Mouse (Mus musculus) limb, embryonic 10.5 days (tissue): Measurements from ENCODE around the gene Mtmr11. TPM values are rescaled to one million over a fixed set of nuclear protein-coding genes. Genes with fewer than 3 reads are reported as not detected.
"Not testable (repeated sequence)": the region's sequence is repeated elsewhere in the genome, so short reads cannot be mapped to it uniquely, and the experiment has no call there.

Source experiments
- DNase-seq: peaks from one replicate; pipeline ENCODE4 v3.0.0-alpha.2; 2017; ENCODE audit warnings: low spot score
- H3K27ac ChIP-seq: fragments of 300-500 bp; sonication (generic); 2 replicates; pipeline ENCODE4 v1.5.1; 2016; ENCODE audit warnings: mild to moderate bottlenecking
- H3K27me3 ChIP-seq: fragments of 300-500 bp; sonication (generic); 2 replicates; pipeline ENCODE4 v1.6.1; 2016; ENCODE audit warnings: low read depth, mild to moderate bottlenecking; ENCODE audit not compliant: poor library complexity, severe bottlenecking
- H3K36me3 ChIP-seq: fragments of 300-500 bp; sonication (generic); 2 replicates; pipeline ENCODE4 v1.6.1; 2016; ENCODE audit warnings: mild to moderate bottlenecking, moderate library complexity
- H3K4me1 ChIP-seq: fragments of 300-500 bp; sonication (generic); 2 replicates; pipeline ENCODE4 v1.6.1; 2016
- H3K4me3 ChIP-seq: fragments of 300-500 bp; sonication (generic); 2 replicates; pipeline ENCODE4 v1.5.1; 2016; ENCODE audit warnings: mild to moderate bottlenecking, moderate library complexity
- H3K9me3 ChIP-seq: fragments of 300-500 bp; sonication (generic); replicated peaks from 2 replicates; pipeline ENCODE4 v1.6.1; 2016; ENCODE audit warnings: mild to moderate bottlenecking
- WGBS: fragments of 180-500 bp; shearing (Covaris S2); methylation state at CpG from one replicate; pipeline ENCODE4 v1.1.7; 2016; 5-methylcytosine and 5-hydroxymethylcytosine counted together
- polyA plus RNA-seq: library from polyadenylated mRNA; unstranded; fragments of >200 nt; fragmentation: Nextera tagmentation; extraction: Ambion mirVana; gene quantifications from 2 replicates; pipeline ENCODE4 v1.2.1, GENCODE M21; 2016

Gene Mtmr11
- polyA plus RNA-seq, 1 experiment from 2014 or later, result 18.2 TPM

DNA sequence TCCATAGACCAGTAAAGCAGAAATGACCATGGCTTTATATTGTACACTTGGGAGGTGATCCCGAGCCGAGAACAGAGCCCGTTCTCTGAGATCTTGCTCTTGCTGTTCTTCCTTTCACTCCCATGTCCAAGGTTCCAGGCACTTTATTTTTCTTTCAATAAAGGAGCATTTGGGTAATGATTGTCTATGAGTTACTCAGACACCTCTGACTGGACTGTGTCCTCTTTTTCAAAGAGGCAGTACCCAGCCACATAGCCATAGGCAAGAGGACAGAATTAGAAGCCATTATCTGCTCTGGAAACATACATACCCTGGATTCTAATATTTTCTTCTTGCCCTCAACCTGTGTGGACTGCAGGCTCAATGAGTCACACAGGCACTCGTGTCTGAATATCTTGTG lies 2.0 kb upstream of the Mtmr11 start:
- no peaks in the 10 kb centered on the region for H3K9me3 ChIP-seq
- H3K27ac ChIP-seq, result peak overlapping the region; percentile 86
- H3K4me1 ChIP-seq, result peaks cover 44% of the 10 kb centered on the region
- no peak for DNase-seq
- no peaks in the 10 kb centered on the region for H3K27me3 ChIP-seq
- 82% methylated on average over 4 of the region's 4 CpGs for WGBS
- no peak overlapping the region for H3K4me3 ChIP-seq
- H3K36me3 ChIP-seq, result peaks cover 18% of the 10 kb centered on the region

DNA sequence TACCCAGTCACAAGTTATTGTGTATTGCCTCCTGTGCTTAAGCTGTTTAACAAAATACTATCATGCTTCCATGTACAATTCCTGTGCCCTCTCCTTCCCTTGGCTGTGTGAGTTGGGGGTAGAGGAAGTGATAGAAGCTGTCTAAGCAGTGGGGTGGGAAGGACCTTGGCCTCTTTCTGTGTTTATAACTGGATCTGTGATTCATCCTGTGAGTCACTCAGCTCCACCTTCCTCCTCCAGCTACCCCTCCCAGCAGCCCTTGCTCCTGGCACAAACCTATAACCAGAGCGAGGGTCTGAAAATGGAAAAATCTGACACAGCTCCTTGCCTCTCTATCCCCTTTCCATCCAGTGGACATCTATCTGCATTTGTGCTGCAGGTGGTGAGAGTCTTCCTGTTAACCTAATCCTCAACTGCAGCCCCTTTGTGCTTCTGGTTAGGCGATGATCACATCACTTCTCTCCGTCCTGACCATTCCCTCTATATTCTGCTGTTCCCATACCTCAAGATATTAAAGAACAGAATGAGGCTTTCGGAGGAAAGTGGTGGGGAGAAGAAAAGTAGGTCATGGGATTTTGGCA lies 1.5 kb upstream of the Mtmr11 start:
- no peak for DNase-seq
- Histone ChIP-seq H3K36me3 (peaks cover 14% of the 10 kb centered on the region), H3K4me3 (peak overlapping the region; percentile 62), H3K9me3 (no peaks in the 10 kb centered on the region), H3K27ac (peak overlapping the region; percentile 86), H3K4me1 (peaks cover 44% of the 10 kb centered on the region), H3K27me3 (no peaks in the 10 kb centered on the region)
- WGBS, result 61% methylated on average over 4 of the region's 4 CpGs

DNA sequence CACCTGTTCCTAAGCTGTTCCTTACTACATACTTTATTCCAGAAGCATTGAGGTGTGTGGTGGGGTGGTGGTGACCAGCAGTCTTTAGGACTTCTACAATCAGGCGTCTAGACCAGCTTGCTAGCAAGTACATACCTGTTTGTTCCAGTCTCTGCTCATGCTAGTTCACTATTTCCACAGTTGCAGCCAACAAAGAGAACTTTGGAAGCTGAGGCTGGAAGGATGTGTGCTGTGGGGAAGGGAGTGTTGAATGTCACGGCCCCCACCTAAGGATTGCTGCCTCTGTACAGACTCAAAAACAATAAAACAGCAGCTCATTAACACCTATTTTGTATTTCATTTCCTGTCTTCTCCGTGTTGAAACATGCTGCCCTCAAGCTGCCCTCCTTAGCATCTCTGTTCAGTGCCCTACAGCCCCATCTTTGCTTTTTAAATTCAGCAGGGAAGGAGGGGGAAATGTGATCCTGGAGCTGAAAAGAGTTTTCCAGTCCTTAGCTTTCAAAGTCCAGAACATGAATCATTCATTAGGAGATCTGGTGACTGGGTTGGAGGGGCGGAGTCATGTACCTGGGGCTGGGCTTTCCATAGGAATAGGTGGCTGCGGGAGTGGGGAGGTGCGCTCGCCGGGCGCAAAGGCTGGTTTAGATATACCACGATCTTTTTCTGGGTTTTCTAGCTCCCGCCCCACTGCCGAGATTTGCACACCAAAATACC lies 844 bp upstream of the Mtmr11 start:
- Histone ChIP-seq H3K36me3 (peaks cover 7% of the 10 kb centered on the region), H3K4me1 (peaks cover 44% of the 10 kb centered on the region), H3K9me3 (no peaks in the 10 kb centered on the region), H3K27me3 (no peaks in the 10 kb centered on the region), H3K4me3 (peak overlapping the region; percentile 62), H3K27ac (peak overlapping the region; percentile 86)
- peak; percentile 66 for DNase-seq
- 2% methylated on average over 12 of the region's 12 CpGs for WGBS

DNA sequence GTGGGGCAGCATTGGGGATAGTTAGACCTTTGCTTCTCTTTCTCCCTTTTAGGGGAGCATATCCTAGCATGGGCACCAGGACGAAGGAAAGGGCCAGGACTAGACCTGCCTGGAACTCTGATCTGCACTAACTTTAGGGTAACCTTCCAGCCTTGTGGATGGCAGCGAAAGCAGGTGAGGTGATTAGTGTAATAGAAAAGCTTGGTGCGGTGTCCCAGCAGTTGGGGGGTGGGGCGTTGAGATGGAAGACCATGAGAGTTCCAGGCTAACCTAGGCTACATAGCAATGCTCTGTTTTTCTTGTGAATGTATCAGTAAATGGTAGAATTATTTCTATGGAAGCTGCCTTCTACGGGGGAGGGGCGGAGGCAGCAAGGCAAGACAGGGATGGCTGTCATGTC lies 1.2 kb downstream of the Mtmr11 start:
- Histone ChIP-seq H3K27ac (no peak overlapping the region), H3K4me1 (peaks cover 44% of the 10 kb centered on the region), H3K4me3 (peak overlapping the region; percentile 62; the same call in 1 of the 2 replicates), H3K9me3 (no peaks in the 10 kb centered on the region), H3K36me3 (peaks cover 6% of the 10 kb centered on the region), H3K27me3 (no peaks in the 10 kb centered on the region)
- no peak for DNase-seq
- WGBS, result 88% methylated on average over 6 of the region's 6 CpGs

DNA sequence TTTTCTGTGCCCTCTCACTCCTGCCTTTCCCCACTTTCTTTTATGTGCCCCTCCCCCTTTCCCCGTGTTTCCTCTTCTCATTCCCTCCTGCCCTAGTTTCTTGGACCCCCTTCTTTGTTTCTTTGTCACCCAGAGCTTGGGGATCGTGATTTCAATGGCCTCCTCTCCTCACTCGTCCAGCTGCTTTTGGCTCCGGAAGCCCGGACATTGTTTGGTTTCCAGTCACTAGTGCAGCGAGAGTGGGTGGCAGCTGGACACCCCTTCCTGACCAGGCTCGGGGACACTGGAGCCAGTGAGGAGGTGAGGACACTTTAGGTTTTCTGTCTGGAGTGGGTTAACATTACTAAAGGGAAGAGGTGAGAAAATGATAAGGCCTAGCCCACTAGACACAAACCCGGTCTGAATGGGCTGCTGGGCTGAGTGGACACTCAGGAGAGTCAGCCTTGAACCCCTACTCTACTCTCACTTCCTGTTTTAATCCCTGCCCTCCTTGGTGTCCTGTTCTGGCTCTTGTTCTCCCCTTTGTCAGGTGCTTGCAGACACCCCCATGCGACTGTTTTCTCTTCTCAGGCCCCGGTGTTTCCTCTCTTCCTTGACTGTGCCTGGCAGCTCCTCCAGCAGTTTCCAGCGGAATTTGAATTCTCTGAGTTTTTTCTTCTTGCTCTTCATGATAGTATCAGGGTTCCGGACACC lies 6.8 kb downstream of the Mtmr11 start:
- WGBS, result 88% methylated on average over 12 of the region's 12 CpGs
- Histone ChIP-seq H3K4me1 (peaks cover 26% of the 10 kb centered on the region), H3K4me3 (no peak overlapping the region), H3K9me3 (no peaks in the 10 kb centered on the region), H3K27ac (no peak overlapping the region), H3K36me3 (peaks cover 37% of the 10 kb centered on the region), H3K27me3 (no peaks in the 10 kb centered on the region)
- no peak for DNase-seq

DNA sequence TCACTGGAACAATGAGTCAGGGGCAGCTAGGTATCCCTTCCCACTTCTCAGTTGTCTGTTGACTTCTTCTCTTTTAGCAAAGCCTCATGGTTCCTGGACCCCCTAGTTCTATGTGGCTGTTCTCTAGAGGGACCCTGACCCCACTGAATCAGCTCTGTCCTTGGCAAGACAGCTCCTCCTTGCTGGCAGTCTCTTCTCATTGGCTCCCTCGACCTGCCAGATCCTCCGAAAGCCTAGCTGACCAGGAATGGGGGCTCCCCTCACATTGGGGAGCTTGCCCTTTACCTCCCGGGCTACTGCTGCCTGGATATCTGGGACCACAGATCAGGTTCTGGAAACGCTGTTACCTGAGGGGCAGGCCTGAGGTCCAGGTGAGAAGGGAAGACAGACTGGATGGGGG lies 8.5 kb downstream of the Mtmr11 start:
- Histone ChIP-seq H3K27ac (peak overlapping the region; percentile 11; the same call in 1 of the 2 replicates), H3K4me3 (no peak overlapping the region), H3K27me3 (no peaks in the 10 kb centered on the region), H3K36me3 (peaks cover 54% of the 10 kb centered on the region), H3K4me1 (peaks cover 40% of the 10 kb centered on the region), H3K9me3 (no peaks in the 10 kb centered on the region)
- WGBS, result 84% methylated on average over 4 of the region's 4 CpGs
- DNase-seq, result no peak

DNA sequence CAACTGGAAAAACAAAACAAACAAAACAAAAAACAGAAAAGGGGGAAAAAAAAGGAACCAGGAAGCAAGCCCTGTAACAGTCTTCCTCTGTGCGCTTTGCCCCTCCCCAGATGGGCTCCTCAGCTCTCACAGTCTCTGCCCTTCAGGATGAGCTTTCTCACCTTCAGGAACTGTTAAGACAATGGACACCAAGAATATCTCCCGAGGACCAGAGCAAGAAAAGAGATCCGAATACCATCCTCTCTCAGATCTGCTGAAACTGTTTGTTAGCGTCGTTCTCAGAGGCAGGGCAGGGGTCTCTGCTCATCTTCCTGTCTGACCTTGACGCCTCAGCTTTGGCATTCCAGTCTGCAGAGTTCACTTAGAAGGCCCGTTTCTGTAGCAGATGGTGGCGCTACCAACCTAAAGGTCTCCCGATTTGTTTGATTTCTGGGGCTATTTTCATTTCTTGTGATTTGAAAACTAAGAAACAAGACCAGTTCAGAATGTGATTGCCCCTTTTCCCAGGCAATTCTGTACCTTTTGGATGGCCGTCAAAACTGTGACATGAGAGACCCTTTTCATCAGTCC lies 9.3 kb downstream of the Mtmr11 start:
- Histone ChIP-seq H3K27me3 (no peaks in the 10 kb centered on the region), H3K4me1 (peaks cover 40% of the 10 kb centered on the region), H3K4me3 (peak overlapping the region; percentile 95), H3K27ac (peak overlapping the region; percentile 95), H3K9me3 (no peaks in the 10 kb centered on the region), H3K36me3 (peaks cover 60% of the 10 kb centered on the region)
- DNase-seq, result no peak
- WGBS, result 70% methylated on average over 10 of the region's 10 CpGs

DNA sequence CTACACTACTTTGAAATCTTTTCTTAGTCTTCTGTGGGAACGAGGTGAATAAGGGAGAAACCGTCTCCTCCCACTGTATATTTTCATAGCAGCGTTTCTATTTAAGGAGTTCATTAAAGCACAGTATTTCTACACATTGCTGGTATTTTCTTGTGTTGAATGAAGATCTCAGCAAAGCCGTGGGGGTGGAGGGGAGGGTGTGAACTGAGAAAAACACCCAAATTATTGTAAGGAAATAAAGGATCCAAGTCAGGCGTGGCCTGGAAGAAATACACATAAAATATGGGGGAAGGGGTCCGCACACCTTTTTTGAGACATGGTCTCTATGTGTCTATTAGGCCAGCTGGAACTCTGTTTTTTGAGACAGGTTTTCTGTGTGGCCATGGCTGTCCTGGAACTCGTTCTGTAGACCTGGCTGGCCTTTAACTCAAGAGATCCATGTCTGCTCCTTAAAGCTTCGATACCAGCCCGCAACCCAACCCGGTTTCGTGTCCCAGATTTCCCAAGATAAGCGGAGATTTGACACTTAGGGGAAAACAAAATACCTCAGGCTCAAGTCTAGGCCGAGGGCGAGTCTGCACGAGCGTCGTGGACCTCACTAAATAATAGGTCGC lies 9.9 kb downstream of the Mtmr11 start:
- WGBS, result 24% methylated on average over 18 of the region's 18 CpGs
- Histone ChIP-seq H3K36me3 (peaks cover 67% of the 10 kb centered on the region), H3K4me1 (peaks cover 40% of the 10 kb centered on the region)

DNA sequence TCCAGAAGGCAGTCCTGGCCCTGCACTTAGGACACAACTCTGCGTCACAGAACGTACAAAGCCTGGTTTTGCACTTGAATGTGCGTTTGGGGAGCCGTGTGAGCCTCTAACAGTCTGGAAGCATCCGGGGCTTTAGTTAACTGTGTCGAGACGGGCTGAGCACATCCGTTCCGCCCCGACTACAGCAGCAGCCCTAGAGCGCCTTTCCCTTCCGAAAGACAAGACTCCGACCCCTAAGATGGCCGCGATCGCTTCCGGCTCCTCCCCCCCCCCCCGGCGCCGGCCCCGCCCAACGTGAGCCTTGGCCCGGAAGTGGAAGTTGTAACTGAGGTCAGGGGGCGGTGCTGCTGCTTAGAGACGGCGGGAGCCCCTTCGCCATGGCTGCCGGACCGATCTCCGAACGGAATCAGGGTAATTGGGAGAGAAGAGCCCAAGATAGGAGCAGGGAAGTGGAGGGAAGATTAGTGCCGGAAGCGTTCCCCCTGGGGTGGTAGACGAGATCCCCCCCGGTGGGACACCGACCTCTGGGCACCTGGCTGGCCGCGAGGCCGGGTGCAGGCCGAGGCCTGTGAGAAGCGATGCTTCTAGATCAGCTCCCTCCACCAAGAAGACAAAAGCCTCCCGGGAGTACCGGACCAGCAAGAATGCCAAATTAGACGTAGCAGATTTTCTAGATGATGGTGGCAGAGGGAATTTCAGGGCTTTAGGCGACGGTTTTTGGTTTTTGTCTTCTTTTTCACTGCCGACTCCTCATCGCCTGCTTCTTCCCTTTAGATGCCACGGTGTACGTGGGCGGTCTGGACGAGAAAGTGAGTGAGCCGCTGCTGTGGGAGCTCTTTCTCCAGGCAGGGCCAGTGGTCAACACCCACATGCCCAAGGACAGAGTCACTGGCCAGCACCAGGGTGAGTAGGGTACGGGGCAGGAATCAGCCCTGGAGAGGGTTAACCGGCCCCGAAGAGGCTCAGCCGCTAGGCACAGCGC lies 10.7 kb downstream of the Mtmr11 start, which contains the start of gene Sf3b4:
TSS of gene Sf3b4 (plus strand) at position 136 of the 982 bp plus-strand sequence.
- Histone ChIP-seq H3K4me1 (peaks cover 40% of the 10 kb centered on the region), H3K27me3 (no peaks in the 10 kb centered on the region), H3K9me3 (no peaks in the 10 kb centered on the region), H3K36me3 (peaks cover 73% of the 10 kb centered on the region), H3K27ac (peak within 1 kb of the TSS; percentile 95), H3K4me3 (peak within 1 kb of the TSS; percentile 95)
- DNase-seq, result peak; percentile 98
- under 1% methylated on average over 55 of the region's 58 CpGs for WGBS

More for the DNA sequence above, 9.9 kb downstream of the Mtmr11 start:
- H3K4me3 ChIP-seq, result peak overlapping the region; percentile 95
- DNase-seq, result no peak
- no peaks in the 10 kb centered on the region for H3K9me3 ChIP-seq
- H3K27me3 ChIP-seq, result no peaks in the 10 kb centered on the region
- peak overlapping the region; percentile 95 for H3K27ac ChIP-seq

DNA sequence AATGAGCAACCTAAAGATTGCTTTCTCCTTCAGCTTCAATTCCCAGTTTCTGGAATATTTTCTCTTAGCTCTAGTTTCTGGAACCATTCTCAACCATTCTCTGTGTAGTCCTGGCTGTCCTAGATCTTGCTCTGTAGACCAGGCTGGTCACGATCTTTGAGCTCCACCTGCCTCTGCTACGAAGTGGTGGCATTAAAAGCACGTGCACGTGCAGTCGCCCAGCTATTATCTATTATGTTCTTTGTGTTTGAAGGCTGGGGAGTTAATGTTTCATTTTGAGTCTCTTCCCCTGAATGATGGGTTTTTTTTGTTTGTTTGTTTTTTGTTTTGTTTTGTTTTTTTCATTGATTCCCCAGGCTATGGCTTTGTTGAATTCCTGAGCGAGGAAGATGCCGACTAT lies 11.4 kb downstream of the Mtmr11 start:
- DNase-seq, result no peak
- 48% methylated on average over 7 of the region's 7 CpGs for WGBS
- no peaks in the 10 kb centered on the region for H3K9me3 ChIP-seq
- H3K4me1 ChIP-seq, result peaks cover 40% of the 10 kb centered on the region
- peak overlapping the region; percentile 95 for H3K27ac ChIP-seq
- no peaks in the 10 kb centered on the region for H3K27me3 ChIP-seq
- peaks cover 73% of the 10 kb centered on the region for H3K36me3 ChIP-seq
- peak overlapping the region; percentile 95 for H3K4me3 ChIP-seq

DNA sequence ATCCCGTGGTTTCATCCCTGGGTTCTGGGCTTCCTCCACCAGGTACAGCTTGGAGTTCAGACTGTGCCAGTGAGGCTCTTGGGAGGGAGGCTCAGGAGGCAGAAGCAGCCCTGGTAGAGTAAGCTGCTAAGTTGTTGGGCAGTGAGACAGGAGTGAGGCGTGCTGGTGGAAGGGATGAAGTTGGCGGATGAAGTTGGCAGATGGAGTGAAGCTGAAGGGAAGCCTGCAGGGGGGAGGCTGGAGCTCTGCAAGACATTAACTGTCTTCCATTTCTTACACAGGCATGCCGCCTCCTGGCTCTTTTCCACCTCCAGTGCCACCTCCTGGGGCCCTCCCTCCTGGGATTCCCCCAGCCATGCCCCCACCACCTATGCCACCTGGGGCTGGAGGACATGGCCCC lies 12.2 kb downstream of the Mtmr11 start:
- not testable (repeated sequence) for H3K27ac ChIP-seq, DNase-seq, H3K27me3 ChIP-seq, H3K9me3 ChIP-seq
- 85% methylated on average over 4 of the region's 4 CpGs for WGBS
- H3K4me3 ChIP-seq, result peak overlapping the region; percentile 31
- H3K4me1 ChIP-seq, result peaks cover 40% of the 10 kb centered on the region
- H3K36me3 ChIP-seq, result peaks cover 73% of the 10 kb centered on the region

DNA sequence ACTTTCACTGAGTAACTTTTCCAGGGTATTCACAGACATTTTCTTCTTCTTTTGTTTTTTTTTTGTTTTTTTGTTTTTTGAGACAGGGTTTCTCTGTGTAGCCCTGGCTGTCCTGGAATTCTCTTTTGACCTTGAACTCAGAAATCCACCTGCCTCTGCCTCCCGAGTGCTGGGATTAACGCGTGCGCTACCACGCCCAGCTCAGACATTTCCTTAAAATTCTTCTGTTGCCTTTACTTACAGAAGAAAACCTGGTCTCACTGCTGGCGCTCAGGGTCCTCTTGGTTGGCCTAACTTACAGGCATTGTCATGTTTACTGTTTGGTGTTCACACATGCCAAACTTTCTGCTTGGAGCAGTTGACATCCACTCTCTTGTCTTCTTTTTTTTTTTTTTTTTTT lies 13.4 kb downstream of the Mtmr11 start:
- Histone ChIP-seq H3K27ac (no peak overlapping the region), H3K36me3 (peaks cover 64% of the 10 kb centered on the region), H3K4me1 (peaks cover 33% of the 10 kb centered on the region), H3K27me3 (no peaks in the 10 kb centered on the region), H3K9me3 (no peaks in the 10 kb centered on the region), H3K4me3 (no peak overlapping the region)
- DNase-seq, result no peak
- WGBS, result 94% methylated on average over 6 of the region's 6 CpGs
